Mouse (Mus musculus) CH12.LX (cell line): ENCODE measurements around the gene Olfr980. TPM values are rescaled to one million over a fixed set of nuclear protein-coding genes. Genes with fewer than 3 reads are reported as not detected.
"Not testable (repeated sequence)": the region's sequence is repeated elsewhere in the genome, so short reads cannot be mapped to it uniquely, and the experiment has no call there.

Experiments
- DNase-seq: peaks from one replicate; pipeline ENCODE4 v3.0.0-alpha.2; 2013; ENCODE audit errors: extremely low read depth
- H3K27ac ChIP-seq: 2 replicates; pipeline ENCODE4 v1.5.1; 2012; ENCODE audit warnings: low read depth, mild to moderate bottlenecking, control low read depth, moderate library complexity; ENCODE audit not compliant: insufficient read depth
- H3K27me3 ChIP-seq: replicated peaks from 2 replicates; pipeline ENCODE3; 2012; ENCODE audit warnings: inconsistent platforms
- H3K36me3 ChIP-seq, 2 experiments: replicated peaks in 1 of 2; 2 replicates each; pipeline versions ENCODE3 to v1.6.1; 2012; ENCODE audit warnings: inconsistent platforms in 1 of 2, low read length in 1 of 2, mild to moderate bottlenecking in 1 of 2, mixed read lengths in 1 of 2, moderate library complexity in 1 of 2; ENCODE audit not compliant: control insufficient read depth in 1 of 2, insufficient read depth in 1 of 2
- H3K4me1 ChIP-seq, 2 experiments: 2 replicates each; pipeline ENCODE4 v1.6.1; 2012; ENCODE audit warnings: inconsistent platforms in 1 of 2, moderate library complexity in 1 of 2; ENCODE audit not compliant: insufficient read depth in 2 of 2, control insufficient read depth in 1 of 2
- H3K4me2 ChIP-seq: 2 replicates; pipeline ENCODE4 v1.6.1; 2012; ENCODE audit warnings: low read depth, mild to moderate bottlenecking, control low read depth; ENCODE audit not compliant: poor library complexity, insufficient read depth, severe bottlenecking
- H3K4me3 ChIP-seq, 3 experiments: fragments of 150-350 bp in 1 of 3; sonication (generic) in 1 of 3; replicated peaks in 1 of 3; 2 replicates each; pipeline versions ENCODE3 to v1.5.1; 2011 to 2012; ENCODE audit warnings: low read depth in 2 of 3, low read length in 2 of 3, mild to moderate bottlenecking in 2 of 3, moderate library complexity in 2 of 3, control low read depth in 1 of 3, improper control_type of control experiment in 1 of 3, inconsistent platforms in 1 of 3, mixed read lengths in 1 of 3; ENCODE audit not compliant: poor library complexity in 1 of 3
- H3K79me2 ChIP-seq: replicated peaks from 2 replicates; pipeline ENCODE4 v1.6.1; 2012; ENCODE audit warnings: mild to moderate bottlenecking, moderate library complexity; ENCODE audit not compliant: control insufficient read depth, poor library complexity, insufficient read depth, severe bottlenecking; ENCODE audit errors: extremely low read depth
- H3K9ac ChIP-seq: 2 replicates; pipeline ENCODE4 v1.6.1; 2012; ENCODE audit warnings: low read depth, mild to moderate bottlenecking, control low read depth, moderate library complexity; ENCODE audit not compliant: insufficient read depth
- H3K9me3 ChIP-seq: replicated peaks from 2 replicates; pipeline ENCODE3; 2012; ENCODE audit warnings: low read length, inconsistent platforms, mixed read lengths
- dilution Hi-C: fragments of 300-500 bp; cut with MboI; formaldehyde crosslinking; loops from 2 replicates; pipeline ENCODE4 v1.14.3; 2020; ENCODE audit warnings: low sequenced_read_pairs; ENCODE audit not compliant: extremely low pct_unique_long_range_greater_than_20kb, extremely low pct_ligation_motif_present
- in situ Hi-C: fragments of 300-500 bp; cut with MboI; formaldehyde crosslinking; loops from 3 replicates; pipeline ENCODE4 v1.14.3; 2019; ENCODE audit warnings: low sequenced_read_pairs, low pct_ligation_motif_present, low pct_unique_long_range_greater_than_20kb, mixed read lengths
- polyA plus RNA-seq: library from polyadenylated mRNA; unstranded; fragments of >175 nt; gene quantifications from 2 replicates; pipeline ENCODE4 v1.2.1, GENCODE M21; 2012; ENCODE audit warnings: low read depth; ENCODE audit not compliant: insufficient read length
- total RNA-seq, 2 experiments: library from RNA; depleted of rRNA; stranded (reverse); fragments of 300-350 nt in 1 of 2; fragments of >200 nt in 1 of 2; gene quantifications; 2 replicates each; pipeline ENCODE4 v1.2.3; 2012 to 2014

Gene Olfr980
- total and polyA plus RNA-seq, 3 experiments, result not detected

DNA sequence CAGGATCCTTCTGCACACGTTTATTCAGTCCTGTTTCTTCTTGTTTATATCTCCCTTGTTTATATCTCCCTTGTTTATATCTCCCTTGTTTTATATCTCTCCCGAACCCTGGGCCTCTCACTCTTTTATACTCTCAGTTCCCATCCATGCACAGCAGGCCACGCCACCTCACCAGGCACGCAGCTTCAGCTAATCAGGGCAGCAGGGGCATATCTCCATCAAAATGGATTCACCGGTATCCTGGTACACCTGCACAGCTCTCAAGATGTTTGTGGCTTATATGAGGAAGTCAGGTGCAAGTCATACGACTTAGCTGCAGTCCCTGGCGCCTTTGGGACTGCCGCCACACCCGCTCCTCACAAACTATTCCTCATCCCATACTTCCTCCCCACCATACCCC lies 48.3 kb downstream of the Olfr980 start, which contains the start of gene Olfr976:
TSS of gene Olfr976 (minus strand) at position 101 of the 400 bp plus-strand sequence.
- H3K4me1 ChIP-seq, dilution Hi-C loops, H3K27me3 ChIP-seq, H3K79me2 ChIP-seq, H3K9ac ChIP-seq, DNase-seq, H3K4me2 ChIP-seq, H3K27ac ChIP-seq, in situ Hi-C loops, H3K4me3 ChIP-seq, H3K36me3 ChIP-seq, H3K9me3 ChIP-seq: not testable (repeated sequence)

Other genes with a start within 250 kb of the Olfr980 start
- gene Olfr968, start 226.3 kb downstream of the Olfr980 start, total RNA-seq (2012; rRNA removed), result not detected in 2 replicates
- not detected in 2 replicates for gene Olfr968, start 226.3 kb downstream of the Olfr980 start, total RNA-seq (2014; rRNA removed)
- not detected in 2 replicates for gene Olfr968, start 226.3 kb downstream of the Olfr980 start, polyA plus RNA-seq
- gene Olfr969, start 218.6 kb downstream of the Olfr980 start, total RNA-seq (2012; rRNA removed), result not detected in 2 replicates
- not detected in 2 replicates for gene Olfr969, start 218.6 kb downstream of the Olfr980 start, total RNA-seq (2014; rRNA removed)
- gene Olfr969, start 218.6 kb downstream of the Olfr980 start, polyA plus RNA-seq, result not detected in 2 replicates
- not detected in 2 replicates for gene Olfr970, start 200.7 kb downstream of the Olfr980 start, total RNA-seq (2012; rRNA removed)
- gene Olfr970, start 200.7 kb downstream of the Olfr980 start, total RNA-seq (2014; rRNA removed), result not detected in 2 replicates
- not detected in 2 replicates for gene Olfr970, start 200.7 kb downstream of the Olfr980 start, polyA plus RNA-seq
- not detected in 2 replicates for gene Olfr971, start 172.7 kb downstream of the Olfr980 start, total RNA-seq (2012; rRNA removed)
- gene Olfr971, start 172.7 kb downstream of the Olfr980 start, total RNA-seq (2014; rRNA removed), result not detected in 2 replicates
- not detected in 2 replicates for gene Olfr971, start 172.7 kb downstream of the Olfr980 start, polyA plus RNA-seq
- not detected in 2 replicates for gene Olfr972, start 143.2 kb downstream of the Olfr980 start, total RNA-seq (2012; rRNA removed)
- not detected in 2 replicates for gene Olfr972, start 143.2 kb downstream of the Olfr980 start, total RNA-seq (2014; rRNA removed)
- gene Olfr972, start 143.2 kb downstream of the Olfr980 start, polyA plus RNA-seq, result not detected in 2 replicates
- gene Olfr229, start 102.2 kb downstream of the Olfr980 start, total RNA-seq (2012; rRNA removed), result not detected in 2 replicates
- gene Olfr229, start 102.2 kb downstream of the Olfr980 start, total RNA-seq (2014; rRNA removed), result not detected in 2 replicates
- not detected in 2 replicates for gene Olfr229, start 102.2 kb downstream of the Olfr980 start, polyA plus RNA-seq
- not detected in 2 replicates for gene Olfr974, start 72.1 kb downstream of the Olfr980 start, total RNA-seq (2012; rRNA removed)
- gene Olfr974, start 72.1 kb downstream of the Olfr980 start, total RNA-seq (2014; rRNA removed), result not detected in 2 replicates
- gene Olfr974, start 72.1 kb downstream of the Olfr980 start, polyA plus RNA-seq, result not detected in 2 replicates
- gene Olfr975, start 57.5 kb downstream of the Olfr980 start, total RNA-seq (2012; rRNA removed), result not detected in 2 replicates
- gene Olfr975, start 57.5 kb downstream of the Olfr980 start, total RNA-seq (2014; rRNA removed), result not detected in 2 replicates
- not detected in 2 replicates for gene Olfr975, start 57.5 kb downstream of the Olfr980 start, polyA plus RNA-seq
- gene Olfr976, start 48.4 kb downstream of the Olfr980 start, total RNA-seq (2012; rRNA removed), result not detected in 2 replicates
- not detected in 2 replicates for gene Olfr976, start 48.4 kb downstream of the Olfr980 start, total RNA-seq (2014; rRNA removed)
- gene Olfr976, start 48.4 kb downstream of the Olfr980 start, polyA plus RNA-seq, result not detected in 2 replicates
- not detected in 2 replicates for gene Olfr978, start 17.5 kb downstream of the Olfr980 start, total RNA-seq (2012; rRNA removed)
- not detected in 2 replicates for gene Olfr978, start 17.5 kb downstream of the Olfr980 start, total RNA-seq (2014; rRNA removed)
- not detected in 2 replicates for gene Olfr978, start 17.5 kb downstream of the Olfr980 start, polyA plus RNA-seq
- not detected in 2 replicates for gene Olfr979, start 6.1 kb downstream of the Olfr980 start, total RNA-seq (2012; rRNA removed)
- not detected in 2 replicates for gene Olfr979, start 6.1 kb downstream of the Olfr980 start, total RNA-seq (2014; rRNA removed)
- gene Olfr979, start 6.1 kb downstream of the Olfr980 start, polyA plus RNA-seq, result not detected in 2 replicates
- not detected in 2 replicates for gene Olfr981, start 11.9 kb upstream of the Olfr980 start, total RNA-seq (2012; rRNA removed)
- not detected in 2 replicates for gene Olfr981, start 11.9 kb upstream of the Olfr980 start, total RNA-seq (2014; rRNA removed)
- not detected in 2 replicates for gene Olfr981, start 11.9 kb upstream of the Olfr980 start, polyA plus RNA-seq
- gene Olfr982, start 64.2 kb upstream of the Olfr980 start, total RNA-seq (2012; rRNA removed), result not detected in 2 replicates
- not detected in 2 replicates for gene Olfr982, start 64.2 kb upstream of the Olfr980 start, total RNA-seq (2014; rRNA removed)
- 0.09 TPM in 1 of 2 replicates, not detected in the other for gene Olfr982, start 64.2 kb upstream of the Olfr980 start, polyA plus RNA-seq
- gene Olfr983, start 84.0 kb upstream of the Olfr980 start, total RNA-seq (2012; rRNA removed), result not detected in 2 replicates
- gene Olfr983, start 84.0 kb upstream of the Olfr980 start, total RNA-seq (2014; rRNA removed), result not detected in 2 replicates
- not detected in 2 replicates for gene Olfr983, start 84.0 kb upstream of the Olfr980 start, polyA plus RNA-seq
- gene Olfr984, start 104.6 kb upstream of the Olfr980 start, total RNA-seq (2012; rRNA removed), result not detected in 2 replicates
- gene Olfr984, start 104.6 kb upstream of the Olfr980 start, total RNA-seq (2014; rRNA removed), result not detected in 2 replicates
- not detected in 2 replicates for gene Olfr984, start 104.6 kb upstream of the Olfr980 start, polyA plus RNA-seq
- gene Olfr985, start 120.6 kb upstream of the Olfr980 start, total RNA-seq (2012; rRNA removed), result not detected in 2 replicates
- gene Olfr985, start 120.6 kb upstream of the Olfr980 start, total RNA-seq (2014; rRNA removed), result not detected in 2 replicates
- not detected in 2 replicates for gene Olfr985, start 120.6 kb upstream of the Olfr980 start, polyA plus RNA-seq
- gene Tmem225, start 138.5 kb upstream of the Olfr980 start, total RNA-seq (2012; rRNA removed), result not detected in 2 replicates
- gene Tmem225, start 138.5 kb upstream of the Olfr980 start, total RNA-seq (2014; rRNA removed), result not detected in 2 replicates
- gene Tmem225, start 138.5 kb upstream of the Olfr980 start, polyA plus RNA-seq, result not detected in 2 replicates
- 0.04 and 0.08 TPM in 2 replicates for gene Olfr986, start 171.3 kb upstream of the Olfr980 start, total RNA-seq (2012; rRNA removed)
- gene Olfr986, start 171.3 kb upstream of the Olfr980 start, total RNA-seq (2014; rRNA removed), result not detected in 2 replicates
- gene Olfr986, start 171.3 kb upstream of the Olfr980 start, polyA plus RNA-seq, result 0.08 TPM in 1 of 2 replicates, not detected in the other
- gene Zfp202, start 182.7 kb upstream of the Olfr980 start, total RNA-seq (2012; rRNA removed), result 3.7 and 3.9 TPM in 2 replicates
- 3.9 and 4.2 TPM in 2 replicates for gene Zfp202, start 182.7 kb upstream of the Olfr980 start, total RNA-seq (2014; rRNA removed)
- 3.5 and 4.2 TPM in 2 replicates for gene Zfp202, start 182.7 kb upstream of the Olfr980 start, polyA plus RNA-seq